In the genomic region with DNA sequence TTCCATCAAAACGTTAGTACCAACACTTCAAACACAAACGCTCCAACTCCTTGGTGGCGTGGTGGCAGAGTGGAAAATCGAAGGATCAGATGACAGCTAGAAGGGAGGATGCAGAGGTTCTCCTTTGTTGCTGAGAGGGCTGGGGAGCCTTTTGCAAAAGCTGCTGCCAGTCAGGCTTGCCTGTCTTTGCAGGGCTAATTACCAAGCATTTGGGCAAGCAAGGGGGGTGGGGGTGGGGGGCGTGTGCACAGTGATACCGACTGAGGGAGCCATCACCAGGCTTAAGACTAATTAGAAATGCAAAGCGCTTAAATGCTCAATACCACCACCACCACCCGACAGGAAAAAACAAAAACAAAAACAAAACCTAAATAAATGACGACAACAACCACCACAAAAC, we compare ENCODE assay signal across 8 mouse cellular contexts.
DNase-seq lines count a peak whose midpoint lies in the region; ATAC-seq and TF ChIP-seq lines count a peak whose summit lies in the region.

No protein-coding gene starts in this region.

- peaks cover 13% of the 10 kb centered on the region; the same call in 1 of the 2 replicates for H3K4me1 ChIP-seq in liver, postnatal 0 days (ENCODE audit: insufficient read depth)

- no peak overlapping the region for H3K9ac ChIP-seq in liver, postnatal 0 days (replicated peaks)

- ATAC-seq in liver, postnatal 0 days = no peak

- no peak overlapping the region for H3K27ac ChIP-seq in liver, postnatal 0 days (ENCODE audit: low read depth)

- 0 out of 2 replicates have a peak overlapping the region, but pooled peaks have one; percentile 13 for H3K4me3 ChIP-seq in liver, postnatal 0 days (ENCODE audit: low read depth, low read length)

- H3K9me3 ChIP-seq in liver, postnatal 0 days (ENCODE audit: low read length) = no peaks in the 10 kb centered on the region

- 26% methylated on average over 9 of the region's 9 CpGs for WGBS in liver, postnatal 0 days (ENCODE audit: insufficient replicate concordance)

- H3K4me2 ChIP-seq in liver, postnatal 0 days (ENCODE audit: low read depth, low read length) = peak overlapping the region; percentile 61

- no peak for TF ChIP-seq CTCF in liver, postnatal 0 days (IDR thresholded peaks at IDR 0.05; ENCODE audit: low read depth)

- peak; percentile 40 to 46 for DNase-seq in cerebellum, postnatal 14 days
- no peak for DNase-seq in cerebellum, adult 8-10 months
- DNase-seq in right cerebral cortex, postnatal 4 days = peak; percentile 22
- no peak for DNase-seq in right cerebral cortex, postnatal 36 days (ENCODE audit: low spot score in 2 of 2)
- DNase-seq in liver, postnatal 0 days = no peak
- DNase-seq in adrenal gland, postnatal 25 days = no peak
- no peak for DNase-seq in kidney, adult 9 months
- DNase-seq in urinary bladder, postnatal 25 days (ENCODE audit: low spot score) = no peak

- no peaks in the 10 kb centered on the region for H3K36me3 ChIP-seq in liver, postnatal 0 days (replicated peaks; ENCODE audit: insufficient read depth, low read length)

- H3K27me3 ChIP-seq in liver, postnatal 0 days (ENCODE audit: insufficient read depth, low read length) = no peaks in the 10 kb centered on the region

- no peak for TF ChIP-seq EP300 in liver, postnatal 0 days (IDR thresholded peaks at IDR 0.05; ENCODE audit: low read depth)

Comparison
In these comparisons a context has a peak if more than half of its experiments do, and no peak if none do; other contexts are left out.
1. DNase-seq: peak in cerebellum, postnatal 14 days (2 of 2) and right cerebral cortex, postnatal 4 days (single experiment); none in cerebellum, adult 8-10 months (single experiment), right cerebral cortex, postnatal 36 days (0 of 2), liver, postnatal 0 days (single experiment), adrenal gland, postnatal 25 days (single experiment), kidney, adult 9 months (single experiment) and urinary bladder, postnatal 25 days (single experiment).